Mouse (Mus musculus) forebrain, embryonic 16.5 days (tissue): ENCODE measurements at regions not wholly inside any gene's neighbourhood (a gene's known extent, or its start where the extent isn't known, plus 50 kb on each side); places are given as distances from the start of the nearest gene placed in this dataset.

ENCODE experiments used
- ATAC-seq: fragments of 200-750 bp; cut with Nextera tagmentation; 2 replicates; pipeline ENCODE4 v1.8.0; 2017; ENCODE audit warnings: mild to moderate bottlenecking, moderate library complexity
- H3K27ac ChIP-seq: fragments of 300-500 bp; sonication (generic); 2 replicates; pipeline ENCODE4 v1.5.1; 2014; ENCODE audit warnings: low read length, control low read depth
- H3K27me3 ChIP-seq: fragments of 300-500 bp; sonication (generic); replicated peaks from 2 replicates; pipeline ENCODE4 v1.6.1; 2014; ENCODE audit warnings: low read length; ENCODE audit not compliant: control insufficient read depth, insufficient read depth
- H3K36me3 ChIP-seq: fragments of 300-500 bp; sonication (generic); 2 replicates; pipeline ENCODE4 v1.6.1; 2014; ENCODE audit not compliant: control insufficient read depth, insufficient read depth
- H3K4me1 ChIP-seq: fragments of 300-500 bp; sonication (generic); replicated peaks from 2 replicates; pipeline ENCODE4 v1.6.1; 2014; ENCODE audit warnings: low read length; ENCODE audit not compliant: control insufficient read depth, insufficient read depth
- H3K4me2 ChIP-seq: fragments of 300-500 bp; sonication (generic); 2 replicates; pipeline ENCODE4 v1.6.1; 2014; ENCODE audit warnings: mild to moderate bottlenecking, low read length, control low read depth
- H3K4me3 ChIP-seq: fragments of 300-500 bp; sonication (generic); replicated peaks from 2 replicates; pipeline ENCODE4 v1.5.1; 2014; ENCODE audit warnings: mild to moderate bottlenecking, low read length, control low read depth
- H3K9ac ChIP-seq: fragments of 300-500 bp; sonication (generic); replicated peaks from 2 replicates; pipeline ENCODE4 v1.6.1; 2014; ENCODE audit warnings: low read depth, low read length, control low read depth
- H3K9me3 ChIP-seq: fragments of 300-500 bp; sonication (generic); 2 replicates; pipeline ENCODE4 v1.6.1; 2016; ENCODE audit warnings: low read length; ENCODE audit not compliant: control insufficient read depth
- WGBS: fragments of 180-500 bp; shearing (Covaris S2); extraction: QIAGEN DNeasy Blood & Tissue Kit; methylation state at CpG from one replicate; pipeline ENCODE4 v1.1.7; 2014; 5-methylcytosine and 5-hydroxymethylcytosine counted together

- H3K4me3 ChIP-seq: no peak overlapping the region
- no peak overlapping the region for H3K27ac ChIP-seq
- no peaks in the 10 kb centered on the region for H3K36me3 ChIP-seq
- H3K9me3 ChIP-seq: no peaks in the 10 kb centered on the region
- no peak overlapping the region for H3K9ac ChIP-seq
- 81% methylated on average over 7 of the region's 7 CpGs for WGBS
- no peaks in the 10 kb centered on the region for H3K4me1 ChIP-seq
- H3K4me2 ChIP-seq: no peak overlapping the region
- ATAC-seq: no peak
- no peaks in the 10 kb centered on the region for H3K27me3 ChIP-seq
These were observed 185.9 kb upstream of the Kit start for GRCm38 (mm10) chr5:75388699-75389260.

GRCm38 (mm10) chr5:75389433-75389971 is 185.2 kb upstream of the Kit start:
- Histone ChIP-seq H3K27ac (no peak overlapping the region), H3K36me3 (no peaks in the 10 kb centered on the region), H3K9me3 (no peaks in the 10 kb centered on the region), H3K4me2 (no peak overlapping the region), H3K4me3 (no peak overlapping the region), H3K4me1 (no peaks in the 10 kb centered on the region), H3K27me3 (no peaks in the 10 kb centered on the region), H3K9ac (no peak overlapping the region)
- WGBS: 75% methylated on average over 7 of the region's 7 CpGs
- ATAC-seq: no peak

- Histone ChIP-seq H3K27ac (no peak overlapping the region), H3K9ac (no peak overlapping the region), H3K4me1 (0 out of 2 replicates have a peak, but pooled peaks cover 2% of the 10 kb centered on the region), H3K9me3 (no peaks in the 10 kb centered on the region), H3K4me3 (no peak overlapping the region), H3K4me2 (no peak overlapping the region), H3K36me3 (no peaks in the 10 kb centered on the region), H3K27me3 (no peaks in the 10 kb centered on the region; the same call in none of the 2 replicates)
- WGBS: 63% methylated on average over 5 of the region's 5 CpGs
- no peak for ATAC-seq
These were observed 175.9 kb upstream of the Kit start for GRCm38 (mm10) chr5:75398820-75399219.

- WGBS: 15% methylated on average over 3 of the region's 3 CpGs
- peaks cover 2% of the 10 kb centered on the region for H3K27me3 ChIP-seq
- no peak overlapping the region for H3K27ac ChIP-seq
- H3K9ac ChIP-seq: no peak overlapping the region
- peaks cover 9% of the 10 kb centered on the region; the same call in 1 of the 2 replicates for H3K4me1 ChIP-seq
- H3K4me2 ChIP-seq: no peak overlapping the region
- H3K4me3 ChIP-seq: no peak overlapping the region
- no peaks in the 10 kb centered on the region for H3K9me3 ChIP-seq
- H3K36me3 ChIP-seq: no peaks in the 10 kb centered on the region
- no peak for ATAC-seq
These were observed 173.0 kb upstream of the Kit start for GRCm38 (mm10) chr5:75401734-75402133.

- Histone ChIP-seq H3K4me1 (peaks cover 9% of the 10 kb centered on the region; the same call in 1 of the 2 replicates), H3K4me3 (no peak overlapping the region), H3K27ac (no peak overlapping the region), H3K9ac (no peak overlapping the region), H3K36me3 (no peaks in the 10 kb centered on the region), H3K4me2 (no peak overlapping the region), H3K9me3 (no peaks in the 10 kb centered on the region), H3K27me3 (peaks cover 2% of the 10 kb centered on the region)
- WGBS: 34% methylated on average over 3 of the region's 3 CpGs
- ATAC-seq: no peak
These were observed 172.1 kb upstream of the Kit start for GRCm38 (mm10) chr5:75402631-75403030.

GRCm38 (mm10) chr5:75403531-75403930 is 171.2 kb upstream of the Kit start:
- no peak overlapping the region for H3K4me3 ChIP-seq
- WGBS: 91% methylated on average over 5 of the region's 5 CpGs
- ATAC-seq: no peak
- H3K4me2 ChIP-seq: no peak overlapping the region
- peaks cover 9% of the 10 kb centered on the region; the same call in 1 of the 2 replicates for H3K4me1 ChIP-seq
- no peak overlapping the region for H3K27ac ChIP-seq
- H3K36me3 ChIP-seq: no peaks in the 10 kb centered on the region
- H3K9me3 ChIP-seq: no peaks in the 10 kb centered on the region
- peaks cover 5% of the 10 kb centered on the region for H3K27me3 ChIP-seq
- no peak overlapping the region for H3K9ac ChIP-seq

GRCm38 (mm10) chr5:75404601-75405285 is 170.0 kb upstream of the Kit start:
- no peak for ATAC-seq
- Histone ChIP-seq H3K9me3 (no peaks in the 10 kb centered on the region), H3K27me3 (peaks cover 6% of the 10 kb centered on the region), H3K36me3 (no peaks in the 10 kb centered on the region), H3K4me2 (no peak overlapping the region), H3K9ac (no peak overlapping the region), H3K27ac (no peak overlapping the region), H3K4me1 (peaks cover 9% of the 10 kb centered on the region; the same call in 1 of the 2 replicates), H3K4me3 (no peak overlapping the region)
- WGBS: 39% methylated on average over 9 of the region's 9 CpGs

- H3K27me3 ChIP-seq: peaks cover 6% of the 10 kb centered on the region
- H3K9ac ChIP-seq: no peak overlapping the region
- no peak overlapping the region for H3K4me3 ChIP-seq
- no peak overlapping the region for H3K4me2 ChIP-seq
- H3K36me3 ChIP-seq: no peaks in the 10 kb centered on the region
- H3K9me3 ChIP-seq: no peaks in the 10 kb centered on the region
- H3K4me1 ChIP-seq: peaks cover 13% of the 10 kb centered on the region
- no peak overlapping the region for H3K27ac ChIP-seq
- no peak for ATAC-seq
- WGBS: 15% methylated on average over 7 of the region's 7 CpGs
These were observed 169.2 kb upstream of the Kit start for GRCm38 (mm10) chr5:75405496-75405895.

- H3K4me2 ChIP-seq: no peak overlapping the region
- H3K4me3 ChIP-seq: no peak overlapping the region
- H3K9ac ChIP-seq: no peak overlapping the region
- peaks cover 6% of the 10 kb centered on the region for H3K27me3 ChIP-seq
- no peaks in the 10 kb centered on the region for H3K9me3 ChIP-seq
- H3K4me1 ChIP-seq: peaks cover 11% of the 10 kb centered on the region
- no peak for ATAC-seq
- no peak overlapping the region for H3K27ac ChIP-seq
- no peaks in the 10 kb centered on the region for H3K36me3 ChIP-seq
- WGBS: 19% methylated on average over 10 of the region's 10 CpGs
These were observed 167.0 kb upstream of the Kit start for GRCm38 (mm10) chr5:75407686-75408085.
